Mouse (Mus musculus) cortical plate, adult 2 months (tissue): ENCODE data around the gene Prr29. TPM values are rescaled to one million over a fixed set of nuclear protein-coding genes. Genes with fewer than 3 reads are reported as not detected.
A peak's percentile ranks its signal among the peaks of the same experiment; 100 is the strongest.

Source experiments
- H3K27ac ChIP-seq: fragments of 200-500 bp; 2 replicates; pipeline ENCODE4 v1.5.1; 2012; ENCODE audit warnings: low read length, control low read depth, inconsistent platforms; ENCODE audit not compliant: insufficient read depth
- H3K4me1 ChIP-seq: fragments of 200-500 bp; 2 replicates; pipeline ENCODE4 v1.6.1; 2011; ENCODE audit warnings: low read length; ENCODE audit not compliant: control insufficient read depth, insufficient read depth
- H3K4me3 ChIP-seq: fragments of 200-500 bp; 2 replicates; pipeline ENCODE4 v1.5.1; 2011; ENCODE audit warnings: mild to moderate bottlenecking, low read length, control low read depth; ENCODE audit not compliant: insufficient read depth
- CTCF ChIP-seq: fragments of 200-500 bp; IDR thresholded peaks from 2 replicates; pipeline ENCODE4 v1.5.1; 2011; ENCODE audit warnings: mild to moderate bottlenecking, control low read depth, low read length; ENCODE audit not compliant: insufficient read depth; ENCODE audit errors: extremely low read depth
- POLR2A ChIP-seq: fragments of 200-500 bp; IDR thresholded peaks from 2 replicates; pipeline ENCODE4 v1.6.1; 2011; ENCODE audit warnings: mild to moderate bottlenecking, low read length, control low read depth; ENCODE audit not compliant: insufficient read depth; ENCODE audit errors: extremely low read depth
- polyA plus RNA-seq: library from polyadenylated mRNA; depleted of rRNA; stranded (reverse); fragments of >200 nt; gene quantifications from 2 replicates; pipeline ENCODE4 v1.2.3, GENCODE M21; 2012

The Prr29 gene
- polyA plus RNA-seq, 1 experiment, result 0.88 TPM

GRCm38 (mm10) chr11:106397656-106398055 is 32.4 kb downstream of the Prr29 start:
- peak; percentile 33 for TF ChIP-seq CTCF
- TF ChIP-seq POLR2A, result no peak
- no peak overlapping the region for H3K27ac ChIP-seq
- no peaks in the 10 kb centered on the region for H3K4me1 ChIP-seq
- H3K4me3 ChIP-seq, result no peak overlapping the region

- TF ChIP-seq POLR2A (no peak), CTCF (no peak)
Observed at GRCm38 (mm10) chr11:106398481-106398880, 33.2 kb downstream of the Prr29 start.

GRCm38 (mm10) chr11:106410011-106410410 is 44.7 kb downstream of the Prr29 start:
- H3K4me3 ChIP-seq, result no peak overlapping the region
- no peaks in the 10 kb centered on the region for H3K4me1 ChIP-seq
- no peak overlapping the region for H3K27ac ChIP-seq
- TF ChIP-seq POLR2A (no peak), CTCF (no peak)

More at GRCm38 (mm10) chr11:106398481-106398880, 33.2 kb downstream of the Prr29 start:
- Histone ChIP-seq H3K4me3 (no peak overlapping the region), H3K27ac (no peak overlapping the region), H3K4me1 (no peaks in the 10 kb centered on the region)

GRCm38 (mm10) chr11:106410507-106410906 is 45.2 kb downstream of the Prr29 start:
- TF ChIP-seq CTCF (no peak), POLR2A (no peak)
- no peak overlapping the region for H3K27ac ChIP-seq
- H3K4me1 ChIP-seq, result no peaks in the 10 kb centered on the region
- no peak overlapping the region for H3K4me3 ChIP-seq

GRCm38 (mm10) chr11:106411157-106411556 is 45.9 kb downstream of the Prr29 start:
- Histone ChIP-seq H3K27ac (no peak overlapping the region), H3K4me3 (no peak overlapping the region), H3K4me1 (no peaks in the 10 kb centered on the region)
- no peak for TF ChIP-seq POLR2A
- TF ChIP-seq CTCF, result no peak

- Histone ChIP-seq H3K4me3 (no peak overlapping the region), H3K4me1 (no peaks in the 10 kb centered on the region), H3K27ac (no peak overlapping the region)
- TF ChIP-seq CTCF (no peak), POLR2A (no peak)
Observed at GRCm38 (mm10) chr11:106412641-106413360, 47.5 kb downstream of the Prr29 start.

GRCm38 (mm10) chr11:106416331-106416730 is 51.1 kb downstream of the Prr29 start:
- no peak overlapping the region for H3K27ac ChIP-seq
- H3K4me3 ChIP-seq, result no peak overlapping the region
- no peaks in the 10 kb centered on the region for H3K4me1 ChIP-seq
- TF ChIP-seq CTCF, result no peak
- TF ChIP-seq POLR2A, result no peak

GRCm38 (mm10) chr11:106417860-106418259 is 52.6 kb downstream of the Prr29 start:
- Histone ChIP-seq H3K27ac (no peak overlapping the region), H3K4me1 (no peaks in the 10 kb centered on the region), H3K4me3 (no peak overlapping the region)
- TF ChIP-seq CTCF, result no peak
- no peak for TF ChIP-seq POLR2A

- Histone ChIP-seq H3K4me1 (no peaks in the 10 kb centered on the region), H3K27ac (no peak overlapping the region), H3K4me3 (no peak overlapping the region)
- TF ChIP-seq POLR2A (no peak), CTCF (peak; percentile 97)
Observed at GRCm38 (mm10) chr11:106418622-106419196, 53.4 kb downstream of the Prr29 start.

- TF ChIP-seq CTCF (no peak), POLR2A (no peak)
- no peak overlapping the region for H3K4me3 ChIP-seq
- no peaks in the 10 kb centered on the region for H3K4me1 ChIP-seq
- no peak overlapping the region for H3K27ac ChIP-seq
Observed at GRCm38 (mm10) chr11:106419262-106420102, 54.2 kb downstream of the Prr29 start.
